Mouse (Mus musculus) heart, embryonic 10.5 days (tissue): ENCODE data around the gene Fhl1. TPM values are rescaled to one million over a fixed set of nuclear protein-coding genes. Genes with fewer than 3 reads are reported as not detected.

Experiments
- DNase-seq: peaks from one replicate; pipeline ENCODE4 v3.0.0-alpha.2; 2017; ENCODE audit warnings: low spot score
- H3K27ac ChIP-seq: fragments of 300-500 bp; sonication (generic); 2 replicates; pipeline ENCODE4 v1.5.1; 2016; ENCODE audit warnings: mild to moderate bottlenecking
- H3K27me3 ChIP-seq: fragments of 300-500 bp; sonication (generic); 2 replicates; pipeline ENCODE4 v1.6.1; 2016; ENCODE audit warnings: mild to moderate bottlenecking; ENCODE audit not compliant: poor library complexity, insufficient read depth, severe bottlenecking
- H3K36me3 ChIP-seq: fragments of 300-500 bp; sonication (generic); 2 replicates; pipeline ENCODE4 v1.6.1; 2016; ENCODE audit warnings: mild to moderate bottlenecking, moderate library complexity
- H3K4me1 ChIP-seq: fragments of 300-500 bp; sonication (generic); 2 replicates; pipeline ENCODE4 v1.6.1; 2016; ENCODE audit warnings: mild to moderate bottlenecking
- H3K4me3 ChIP-seq: fragments of 300-500 bp; sonication (generic); 2 replicates; pipeline ENCODE4 v1.5.1; 2016; ENCODE audit warnings: mild to moderate bottlenecking, moderate library complexity
- H3K9me3 ChIP-seq: fragments of 300-500 bp; sonication (generic); 2 replicates; pipeline ENCODE4 v1.6.1; 2016; ENCODE audit warnings: mild to moderate bottlenecking, moderate library complexity
- WGBS: fragments of 180-500 bp; shearing (Covaris S2); methylation state at CpG from one replicate; pipeline ENCODE4 v1.1.7; 2016; 5-methylcytosine and 5-hydroxymethylcytosine counted together
- polyA plus RNA-seq: library from polyadenylated mRNA; unstranded; fragments of >200 nt; fragmentation: Nextera tagmentation; extraction: Ambion mirVana; gene quantifications from 2 replicates; pipeline ENCODE4 v1.2.1, GENCODE M21; 2016

The Fhl1 gene
- polyA plus RNA-seq, 1 experiment from 2014 or later: 107 TPM

- H3K9me3 ChIP-seq: no peaks in the 10 kb centered on the region
- no peaks in the 10 kb centered on the region for H3K36me3 ChIP-seq
- H3K4me1 ChIP-seq: no peaks in the 10 kb centered on the region
- 72% methylated on average over 8 of the region's 8 CpGs for WGBS
- no peak for DNase-seq
- H3K4me3 ChIP-seq: no peak overlapping the region
- no peaks in the 10 kb centered on the region for H3K27me3 ChIP-seq
- no peak overlapping the region for H3K27ac ChIP-seq
These were observed 9.0 kb upstream of the Fhl1 start for GRCm38 (mm10) chrX:56722559-56722958.

- H3K4me3 ChIP-seq: no peak overlapping the region
- 33% methylated on average over 3 of the region's 3 CpGs for WGBS
- DNase-seq: peak; percentile 77
These were observed 3.1 kb upstream of the Fhl1 start for GRCm38 (mm10) chrX:56728507-56728906.

GRCm38 (mm10) chrX:56730828-56731305 lies 720 bp upstream of the Fhl1 start:
- no peak for DNase-seq
- H3K4me1 ChIP-seq: peaks cover 6% of the 10 kb centered on the region; the same call in 1 of the 2 replicates
- no peaks in the 10 kb centered on the region for H3K36me3 ChIP-seq
- H3K27me3 ChIP-seq: 0 out of 2 replicates have a peak, but pooled peaks cover 4% of the 10 kb centered on the region
- 21% methylated on average over 10 of the region's 10 CpGs for WGBS
- peak overlapping the region; percentile 92 for H3K27ac ChIP-seq
- no peaks in the 10 kb centered on the region for H3K9me3 ChIP-seq
- peak overlapping the region; percentile 66 for H3K4me3 ChIP-seq

More at GRCm38 (mm10) chrX:56728507-56728906, 3.1 kb upstream of the Fhl1 start:
- H3K27me3 ChIP-seq: 0 out of 2 replicates have a peak, but pooled peaks cover 4% of the 10 kb centered on the region
- H3K9me3 ChIP-seq: no peaks in the 10 kb centered on the region
- H3K27ac ChIP-seq: no peak overlapping the region
- H3K4me1 ChIP-seq: peaks cover 6% of the 10 kb centered on the region; the same call in 1 of the 2 replicates
- no peaks in the 10 kb centered on the region for H3K36me3 ChIP-seq

GRCm38 (mm10) chrX:56732401-56732800 lies 814 bp downstream of the Fhl1 start:
- peaks cover 6% of the 10 kb centered on the region; the same call in 1 of the 2 replicates for H3K4me1 ChIP-seq
- H3K27me3 ChIP-seq: 0 out of 2 replicates have a peak, but pooled peaks cover 4% of the 10 kb centered on the region
- WGBS: 12% methylated on average over 3 of the region's 3 CpGs
- H3K36me3 ChIP-seq: no peaks in the 10 kb centered on the region
- no peak for DNase-seq
- peak overlapping the region; percentile 29; the same call in 1 of the 2 replicates for H3K27ac ChIP-seq
- peak overlapping the region; percentile 66 for H3K4me3 ChIP-seq
- H3K9me3 ChIP-seq: no peaks in the 10 kb centered on the region

- H3K36me3 ChIP-seq: no peaks in the 10 kb centered on the region
- WGBS: 25% methylated on average over 5 of the region's 5 CpGs
- no peak overlapping the region for H3K4me3 ChIP-seq
- H3K9me3 ChIP-seq: no peaks in the 10 kb centered on the region
- H3K27me3 ChIP-seq: 0 out of 2 replicates have a peak, but pooled peaks cover 4% of the 10 kb centered on the region
- no peak for DNase-seq
- no peak overlapping the region for H3K27ac ChIP-seq
- H3K4me1 ChIP-seq: peaks cover 6% of the 10 kb centered on the region; the same call in 1 of the 2 replicates
These were observed 2.8 kb downstream of the Fhl1 start for GRCm38 (mm10) chrX:56734436-56734835.

GRCm38 (mm10) chrX:56736226-56736625 lies 4.6 kb downstream of the Fhl1 start:
- DNase-seq: no peak
- no peak overlapping the region for H3K27ac ChIP-seq
- H3K4me1 ChIP-seq: no peaks in the 10 kb centered on the region
- 61% methylated on average over 1 of the region's 1 CpGs for WGBS
- 0 out of 2 replicates have a peak, but pooled peaks cover 3% of the 10 kb centered on the region for H3K27me3 ChIP-seq
- no peaks in the 10 kb centered on the region for H3K36me3 ChIP-seq
- H3K4me3 ChIP-seq: no peak overlapping the region
- no peaks in the 10 kb centered on the region for H3K9me3 ChIP-seq

GRCm38 (mm10) chrX:56737848-56738554 lies 6.4 kb downstream of the Fhl1 start:
- H3K4me3 ChIP-seq: no peak overlapping the region
- no peaks in the 10 kb centered on the region for H3K4me1 ChIP-seq
- 57% methylated on average over 5 of the region's 5 CpGs for WGBS
- no peaks in the 10 kb centered on the region for H3K27me3 ChIP-seq
- H3K9me3 ChIP-seq: no peaks in the 10 kb centered on the region
- H3K36me3 ChIP-seq: no peaks in the 10 kb centered on the region
- no peak overlapping the region for H3K27ac ChIP-seq
- DNase-seq: no peak

- Histone ChIP-seq H3K9me3 (no peaks in the 10 kb centered on the region), H3K36me3 (no peaks in the 10 kb centered on the region), H3K27me3 (no peaks in the 10 kb centered on the region), H3K4me1 (no peaks in the 10 kb centered on the region), H3K27ac (no peak overlapping the region), H3K4me3 (no peak overlapping the region)
- WGBS: 77% methylated on average over 3 of the region's 3 CpGs
- no peak for DNase-seq
These were observed 9.8 kb downstream of the Fhl1 start for GRCm38 (mm10) chrX:56741428-56741827.

- no peaks in the 10 kb centered on the region for H3K9me3 ChIP-seq
- DNase-seq: no peak
- no peaks in the 10 kb centered on the region for H3K36me3 ChIP-seq
- H3K27me3 ChIP-seq: no peaks in the 10 kb centered on the region
- WGBS: 57% methylated on average over 4 of the region's 4 CpGs
- H3K4me1 ChIP-seq: no peaks in the 10 kb centered on the region
- no peak overlapping the region for H3K27ac ChIP-seq
- H3K4me3 ChIP-seq: no peak overlapping the region
These were observed 19.9 kb downstream of the Fhl1 start for GRCm38 (mm10) chrX:56751536-56751935.

- DNase-seq: no peak
- Histone ChIP-seq H3K27me3 (no peaks in the 10 kb centered on the region), H3K27ac (no peak overlapping the region), H3K36me3 (no peaks in the 10 kb centered on the region), H3K9me3 (no peaks in the 10 kb centered on the region), H3K4me3 (no peak overlapping the region), H3K4me1 (no peaks in the 10 kb centered on the region)
- 79% methylated on average over 6 of the region's 6 CpGs for WGBS
These were observed 20.6 kb downstream of the Fhl1 start for GRCm38 (mm10) chrX:56752144-56752543.

- Histone ChIP-seq H3K27me3 (no peaks in the 10 kb centered on the region), H3K4me1 (no peaks in the 10 kb centered on the region), H3K9me3 (no peaks in the 10 kb centered on the region), H3K36me3 (no peaks in the 10 kb centered on the region), H3K27ac (no peak overlapping the region), H3K4me3 (no peak overlapping the region)
- 76% methylated on average over 8 of the region's 8 CpGs for WGBS
- DNase-seq: no peak
These were observed 22.0 kb downstream of the Fhl1 start for GRCm38 (mm10) chrX:56753317-56754289.

GRCm38 (mm10) chrX:56755646-56756045 lies 24.1 kb downstream of the Fhl1 start:
- Histone ChIP-seq H3K36me3 (no peaks in the 10 kb centered on the region), H3K27ac (no peak overlapping the region), H3K27me3 (no peaks in the 10 kb centered on the region), H3K4me3 (no peak overlapping the region), H3K4me1 (no peaks in the 10 kb centered on the region), H3K9me3 (no peaks in the 10 kb centered on the region)
- 46% methylated on average over 2 of the region's 2 CpGs for WGBS
- no peak for DNase-seq

GRCm38 (mm10) chrX:56756352-56756751 lies 24.8 kb downstream of the Fhl1 start:
- no peaks in the 10 kb centered on the region for H3K36me3 ChIP-seq
- no peak overlapping the region for H3K4me3 ChIP-seq
- no peak overlapping the region for H3K27ac ChIP-seq
- H3K9me3 ChIP-seq: no peaks in the 10 kb centered on the region
- H3K4me1 ChIP-seq: no peaks in the 10 kb centered on the region
- DNase-seq: no peak
- no peaks in the 10 kb centered on the region for H3K27me3 ChIP-seq
- WGBS: 56% methylated on average over 7 of the region's 7 CpGs
